Mouse (Mus musculus) cerebellum, adult 2 months (tissue): ENCODE measurements at regions not wholly inside any gene's neighbourhood (a gene's known extent, or its start where the extent isn't known, plus 50 kb on each side); places are given as distances from the start of the nearest gene placed in this dataset.

Experiments used
- DNase-seq, 2 experiments: peaks; one replicate each; pipeline ENCODE4 v3.0.0; 2021
- H3K27ac ChIP-seq: fragments of 200-500 bp; 2 replicates; pipeline ENCODE4 v1.5.1; 2012; ENCODE audit warnings: low read length, control low read depth, inconsistent platforms; ENCODE audit not compliant: insufficient read depth
- H3K27me3 ChIP-seq: fragments of 200-500 bp; 2 replicates; pipeline ENCODE4 v1.6.1; 2012; ENCODE audit warnings: inconsistent platforms, mild to moderate bottlenecking, low read length, moderate library complexity; ENCODE audit not compliant: control insufficient read depth, insufficient read depth
- H3K4me1 ChIP-seq: fragments of 200-500 bp; 2 replicates; pipeline ENCODE4 v1.6.1; 2011; ENCODE audit warnings: low read length; ENCODE audit not compliant: control insufficient read depth, insufficient read depth
- H3K4me3 ChIP-seq: fragments of 200-500 bp; replicated peaks from 2 replicates; pipeline ENCODE3; 2011; ENCODE audit warnings: mild to moderate bottlenecking, low read depth, low read length, control low read depth; ENCODE audit not compliant: insufficient read depth
- CTCF ChIP-seq: fragments of 200-500 bp; IDR thresholded peaks from 2 replicates; pipeline ENCODE4 v1.5.1; 2011; ENCODE audit warnings: low read depth, mild to moderate bottlenecking, control low read depth, low read length, moderate library complexity, borderline replicate concordance; ENCODE audit not compliant: insufficient read depth
- POLR2A ChIP-seq: fragments of 200-500 bp; IDR thresholded peaks from 2 replicates; pipeline ENCODE4 v1.6.1; 2011; ENCODE audit warnings: low read length, control low read depth, borderline replicate concordance; ENCODE audit not compliant: insufficient read depth
- WGBS: fragments of 180-500 bp; shearing (Covaris S2); methylation state at CpG from one replicate; pipeline ENCODE4 v1.1.7; 2018; 5-methylcytosine and 5-hydroxymethylcytosine counted together

- TF ChIP-seq POLR2A: no peak
- TF ChIP-seq CTCF: no peak
- H3K4me3 ChIP-seq: no peak overlapping the region
- no peak overlapping the region for H3K27ac ChIP-seq
- H3K4me1 ChIP-seq: no peaks in the 10 kb centered on the region
- H3K27me3 ChIP-seq: no peaks in the 10 kb centered on the region
- no peak for DNase-seq
- WGBS: 89% methylated on average over 3 of the region's 3 CpGs
Measured at GRCm38 (mm10) chr5:150901661-150902060, 50.7 kb upstream of the Kl start.
